16 mouse cellular contexts compared by ENCODE assay signal in genomic region chr6:144751581-144751980, GRCm38 (mm10).
"Had no signal": no experiment of that assay in that cellular context is flagged by ENCODE, and none has a peak within 500 bp of the region (broad histone marks: within the 10 kb centered on the region; RNA-seq: fewer than 3 reads in every experiment).

No protein-coding gene starts in this region.

- DNase-seq: retina, postnatal 1 day; right cerebral cortex, adult 18-20 months; right cerebral cortex, postnatal 14 days; right cerebral cortex, postnatal 25 days; right cerebral cortex, postnatal 4 days; spleen, adult 18-20 months; thymus, adult 18-20 months; thymus, adult 2 months; thymus, postnatal 14 days; thymus, postnatal 25 days; thymus, postnatal 36 days had no signal

- H3K9me3 ChIP-seq: neural tube, embryonic 13.5 days; neural tube, embryonic 15.5 days; stomach, embryonic 15.5 days had no signal

- H3K9ac ChIP-seq: neural tube, embryonic 12.5 days; neural tube, embryonic 13.5 days; neural tube, embryonic 15.5 days; stomach, embryonic 15.5 days had no signal

- H3K27ac ChIP-seq: neural tube, embryonic 12.5 days; neural tube, embryonic 13.5 days; neural tube, embryonic 15.5 days; stomach, embryonic 15.5 days; stomach, postnatal 0 days had no signal

- H3K4me2 ChIP-seq: neural tube, embryonic 12.5 days; neural tube, embryonic 13.5 days; neural tube, embryonic 15.5 days; stomach, embryonic 15.5 days had no signal

- H3K36me3 ChIP-seq: neural tube, embryonic 12.5 days; neural tube, embryonic 13.5 days; neural tube, embryonic 15.5 days; stomach, embryonic 15.5 days had no signal

- H3K27me3 ChIP-seq: neural tube, embryonic 12.5 days; neural tube, embryonic 13.5 days; neural tube, embryonic 15.5 days; stomach, embryonic 15.5 days had no signal

- H3K4me3 ChIP-seq: neural tube, embryonic 12.5 days; neural tube, embryonic 13.5 days; neural tube, embryonic 15.5 days; stomach, embryonic 15.5 days had no signal
